ENCODE assay signal across 9 mouse cellular contexts in genomic region chr15:94263866-94264496, GRCm38 (mm10).
DNase-seq lines count a peak whose midpoint lies in the region; ATAC-seq lines count a peak whose summit lies in the region.
"Had no signal": no experiment of that assay in that cellular context is flagged by ENCODE, and none has a peak within 500 bp of the region (broad histone marks: within the 10 kb centered on the region; RNA-seq: fewer than 3 reads in every experiment).

No protein-coding gene starts in this region.

- H3K36me3 ChIP-seq in midbrain, embryonic 14.5 days (ENCODE audit: control insufficient read depth, insufficient read depth, low read length) = no peaks in the 10 kb centered on the region
- no peaks in the 10 kb centered on the region for H3K36me3 ChIP-seq in midbrain, embryonic 16.5 days (ENCODE audit: control insufficient read depth, insufficient read depth, low read length)

- H3K4me3 ChIP-seq in midbrain, embryonic 14.5 days (replicated peaks; ENCODE audit: low read depth, low read length) = no peak overlapping the region
- H3K4me3 ChIP-seq in midbrain, embryonic 16.5 days (ENCODE audit: low read depth, low read length) = no peak overlapping the region

- intact Hi-C loops in gastrocnemius, postnatal 14 days (cut with DNase I; ENCODE audit: low total_unique reads) = no loop called here
- intact Hi-C loops in heart, postnatal 36 days (cut with DNase I) = no loop called here

- H3K9ac ChIP-seq in midbrain, embryonic 14.5 days (replicated peaks; ENCODE audit: low read length) = no peak overlapping the region
- no peak overlapping the region for H3K9ac ChIP-seq in midbrain, embryonic 16.5 days (ENCODE audit: low read depth, low read length)

- H3K4me2 ChIP-seq in midbrain, embryonic 14.5 days (ENCODE audit: low read length) = no peak overlapping the region
- H3K4me2 ChIP-seq in midbrain, embryonic 16.5 days (ENCODE audit: low read length) = no peak overlapping the region

- no peaks in the 10 kb centered on the region for H3K27me3 ChIP-seq in midbrain, embryonic 14.5 days (ENCODE audit: control insufficient read depth, insufficient read depth, low read length)
- H3K27me3 ChIP-seq in midbrain, embryonic 16.5 days (ENCODE audit: control insufficient read depth, insufficient read depth, low read depth, low read length) = no peaks in the 10 kb centered on the region

- no peaks in the 10 kb centered on the region for H3K9me3 ChIP-seq in midbrain, embryonic 14.5 days (ENCODE audit: control insufficient read depth, low read length)
- no peaks in the 10 kb centered on the region for H3K9me3 ChIP-seq in midbrain, embryonic 16.5 days (replicated peaks; ENCODE audit: control insufficient read depth, low read length, poor library complexity, severe bottlenecking)

- 75% methylated on average over 8 of the region's 8 CpGs for WGBS in midbrain, embryonic 14.5 days
- 67% methylated on average over 8 of the region's 8 CpGs for WGBS in midbrain, embryonic 16.5 days

- H3K4me1 ChIP-seq in midbrain, embryonic 14.5 days (ENCODE audit: control insufficient read depth, insufficient read depth, low read length) = no peaks in the 10 kb centered on the region
- peaks cover 2% of the 10 kb centered on the region; the same call in 1 of the 2 replicates for H3K4me1 ChIP-seq in midbrain, embryonic 16.5 days (ENCODE audit: control insufficient read depth, insufficient read depth, low read length)

- DNase-seq in gastrocnemius, postnatal 14 days = peak; percentile 20
- no peak for DNase-seq in gastrocnemius, adult 18-20 months (ENCODE audit: low spot score)
- peak; percentile 67 for DNase-seq in midbrain, embryonic 14.5 days
- DNase-seq in cerebellum, postnatal 10 days = peak; percentile 94
- DNase-seq in lung, postnatal 36 days = peak; percentile 40
- no peak for DNase-seq in spleen, postnatal 4 days (ENCODE audit: low spot score in 2 of 2)
- no peak for DNase-seq in heart, postnatal 36 days
- DNase-seq: liver had no signal

- ATAC-seq in midbrain, embryonic 14.5 days (ENCODE audit: low FRiP score, low TSS enrichment) = no peak
- no peak for ATAC-seq in midbrain, embryonic 16.5 days

- H3K27ac ChIP-seq in midbrain, embryonic 14.5 days (replicated peaks; ENCODE audit: low read depth, low read length) = no peak overlapping the region
- H3K27ac ChIP-seq in midbrain, embryonic 16.5 days (ENCODE audit: low read length) = no peak overlapping the region

Comparison
In these comparisons a context has a peak if more than half of its experiments do, and no peak if none do; other contexts are left out.
1. DNase-seq: peak in gastrocnemius, postnatal 14 days (single experiment), midbrain, embryonic 14.5 days (single experiment), cerebellum, postnatal 10 days (2 of 2) and lung, postnatal 36 days (single experiment); none in gastrocnemius, adult 18-20 months (single experiment), spleen, postnatal 4 days (0 of 2) and heart, postnatal 36 days (0 of 2).